Comparison of ENCODE assay signal across 13 mouse cellular contexts in genomic region chr8:78797985-78798384, GRCm38 (mm10).
"Had no signal": no experiment of that assay in that cellular context is flagged by ENCODE, and none has a peak within 500 bp of the region (broad histone marks: within the 10 kb centered on the region; RNA-seq: fewer than 3 reads in every experiment).

No protein-coding gene starts in this region.

- H3K4me2 ChIP-seq: limb, embryonic 15.5 days; liver, embryonic 12.5 days; lung, embryonic 14.5 days; midbrain, embryonic 15.5 days had no signal

- H3K9me3 ChIP-seq: limb, embryonic 15.5 days; midbrain, embryonic 15.5 days had no signal

- H3K27ac ChIP-seq: layer of hippocampus, adult 2 months; limb, embryonic 15.5 days; liver, embryonic 12.5 days; midbrain, embryonic 10.5 days; midbrain, embryonic 15.5 days had no signal

- ATAC-seq: liver, embryonic 12.5 days; midbrain, embryonic 15.5 days had no signal

- H3K4me1 ChIP-seq: limb, embryonic 15.5 days; liver, embryonic 12.5 days; midbrain, embryonic 10.5 days; midbrain, embryonic 15.5 days had no signal

- DNase-seq: kidney, adult 18-20 months; kidney, postnatal 10 days; kidney, postnatal 4 days; lung, embryonic 14.5 days; lung, postnatal 10 days; lung, postnatal 4 days; thymus, adult 18-20 months; thymus, postnatal 14 days had no signal

- H3K9ac ChIP-seq: limb, embryonic 15.5 days; liver, embryonic 12.5 days; lung, embryonic 14.5 days; midbrain, embryonic 15.5 days had no signal

- H3K27me3 ChIP-seq: limb, embryonic 15.5 days; liver, embryonic 12.5 days; midbrain, embryonic 15.5 days had no signal

- H3K36me3 ChIP-seq: midbrain, embryonic 15.5 days had no signal

- H3K4me3 ChIP-seq: layer of hippocampus, adult 2 months; limb, embryonic 15.5 days; liver, embryonic 12.5 days; midbrain, embryonic 10.5 days; midbrain, embryonic 15.5 days had no signal
